Mouse (Mus musculus): ENCODE measurements around the gene Tmem169. TPM values are rescaled to one million over a fixed set of nuclear protein-coding genes. Genes with fewer than 3 reads are reported as not detected.

Gene Tmem169
- polyA plus RNA-seq, 1 experiment, result 0.89 TPM

- H3K4me3 ChIP-seq (ENCODE audit: control insufficient read depth, insufficient read depth, low read length), result no peak overlapping the region
- 78% methylated on average over 4 of the region's 4 CpGs for WGBS
- H3K27me3 ChIP-seq (ENCODE audit: control insufficient read depth, insufficient read depth, low read length), result no peaks in the 10 kb centered on the region
- DNase-seq, result no peak
- no peak overlapping the region for H3K27ac ChIP-seq (ENCODE audit: control insufficient read depth, insufficient read depth, low read length)
- TF ChIP-seq POLR2A (IDR thresholded peaks at IDR 0.05; ENCODE audit: control insufficient read depth, extremely low read depth, insufficient read depth, low read length, poor library complexity) (no peak), CTCF (IDR thresholded peaks at IDR 0.05; ENCODE audit: borderline replicate concordance, control insufficient read depth, extremely low read depth, insufficient read depth, low read length, poor library complexity) (no peak)
- no peaks in the 10 kb centered on the region for H3K36me3 ChIP-seq (ENCODE audit: control insufficient read depth, insufficient read depth, low read length)
- H3K4me1 ChIP-seq (replicated peaks; ENCODE audit: control insufficient read depth, insufficient read depth, low read length), result no peaks in the 10 kb centered on the region
These were observed 24.8 kb downstream of the Tmem169 start for GRCm38 (mm10) chr1:72308919-72309318.

DNA sequence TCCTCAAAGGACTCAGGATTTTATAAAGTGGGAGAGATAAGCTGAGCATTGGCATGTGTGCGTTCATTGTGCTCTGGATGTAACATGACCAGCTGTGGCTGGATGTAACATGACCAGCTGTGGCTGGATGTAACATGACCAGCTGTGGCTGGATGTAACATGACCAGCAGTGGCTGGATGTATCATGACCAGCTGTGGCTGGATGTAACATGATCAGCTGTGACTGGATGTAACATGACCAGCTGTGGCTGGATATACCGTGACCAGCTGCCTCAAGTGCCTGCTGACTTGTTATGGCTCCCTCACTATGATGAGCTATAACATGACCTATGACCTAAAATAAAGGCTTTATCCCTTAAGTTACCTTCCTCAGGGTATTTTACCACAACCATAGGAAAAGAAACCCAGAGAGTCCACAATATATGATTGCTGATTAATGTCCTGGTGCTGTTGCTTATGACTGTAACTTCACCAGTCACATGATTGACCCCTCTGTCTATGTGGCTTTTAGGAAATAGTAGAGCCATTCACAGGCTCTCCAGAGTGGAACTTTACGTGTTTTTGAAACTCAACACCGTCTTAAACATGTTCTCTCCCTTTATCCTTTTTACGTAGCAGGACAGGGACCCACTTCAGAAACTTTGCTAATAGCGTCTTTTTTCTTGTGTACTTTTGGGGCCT, 25.7 kb downstream of the Tmem169 start:
- 95% methylated on average over 6 of the region's 6 CpGs for WGBS
- no peak overlapping the region for H3K27ac ChIP-seq (ENCODE audit: control insufficient read depth, insufficient read depth, low read length)
- no peak overlapping the region for H3K4me3 ChIP-seq (ENCODE audit: control insufficient read depth, insufficient read depth, low read length)
- H3K36me3 ChIP-seq (ENCODE audit: control insufficient read depth, insufficient read depth, low read length), result no peaks in the 10 kb centered on the region
- no peak for DNase-seq
- H3K4me1 ChIP-seq (replicated peaks; ENCODE audit: control insufficient read depth, insufficient read depth, low read length), result no peaks in the 10 kb centered on the region
- TF ChIP-seq POLR2A (IDR thresholded peaks at IDR 0.05; ENCODE audit: control insufficient read depth, extremely low read depth, insufficient read depth, low read length, poor library complexity), result no peak
- no peak for TF ChIP-seq CTCF (IDR thresholded peaks at IDR 0.05; ENCODE audit: borderline replicate concordance, control insufficient read depth, extremely low read depth, insufficient read depth, low read length, poor library complexity)
- no peaks in the 10 kb centered on the region for H3K27me3 ChIP-seq (ENCODE audit: control insufficient read depth, insufficient read depth, low read length)

DNA sequence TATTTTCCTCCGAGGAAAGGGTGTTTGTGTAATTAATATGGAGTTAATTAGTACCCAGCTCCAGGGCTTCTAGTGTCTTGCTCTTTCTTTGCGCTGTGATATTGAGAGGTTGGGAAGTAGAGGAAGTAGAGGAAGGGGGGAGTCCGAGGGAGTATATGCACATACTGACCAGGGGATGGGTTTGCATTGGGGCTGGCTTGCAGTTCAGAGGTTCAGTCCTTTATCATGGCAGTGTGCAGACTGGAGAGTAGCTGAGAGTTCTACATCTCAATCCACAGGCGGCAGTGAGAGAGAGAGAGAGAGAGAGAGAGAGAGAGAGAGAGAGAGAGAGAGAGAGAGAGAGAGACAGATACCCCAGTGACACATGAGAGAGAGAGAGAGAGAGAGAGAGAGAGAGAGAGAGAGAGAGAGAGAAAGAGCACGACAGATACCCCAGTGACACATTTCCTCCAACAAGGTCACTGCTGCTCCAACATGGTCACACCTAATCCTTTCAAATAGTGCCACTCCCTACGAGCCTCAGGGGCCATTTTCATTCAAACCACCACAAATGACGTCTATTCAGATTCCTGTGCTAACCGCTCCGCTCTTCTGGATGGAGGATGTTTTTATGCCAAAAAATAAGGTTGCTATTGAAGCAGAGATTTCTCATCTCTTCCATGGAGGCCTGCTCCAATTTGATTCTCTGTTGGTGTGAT, 28.7 kb downstream of the Tmem169 start:
- H3K36me3 ChIP-seq (ENCODE audit: control insufficient read depth, insufficient read depth, low read length), result peaks cover 5% of the 10 kb centered on the region; the same call in 1 of the 2 replicates
- no peak for DNase-seq
- H3K4me1 ChIP-seq (replicated peaks; ENCODE audit: control insufficient read depth, insufficient read depth, low read length), result no peaks in the 10 kb centered on the region
- no peak overlapping the region for H3K4me3 ChIP-seq (ENCODE audit: control insufficient read depth, insufficient read depth, low read length)
- H3K27ac ChIP-seq (ENCODE audit: control insufficient read depth, insufficient read depth, low read length), result no peak overlapping the region
- H3K27me3 ChIP-seq (ENCODE audit: control insufficient read depth, insufficient read depth, low read length), result no peaks in the 10 kb centered on the region
- TF ChIP-seq POLR2A (IDR thresholded peaks at IDR 0.05; ENCODE audit: control insufficient read depth, extremely low read depth, insufficient read depth, low read length, poor library complexity) (no peak), CTCF (IDR thresholded peaks at IDR 0.05; ENCODE audit: borderline replicate concordance, control insufficient read depth, extremely low read depth, insufficient read depth, low read length, poor library complexity) (no peak)
- WGBS, result 96% methylated on average over 9 of the region's 9 CpGs

DNA sequence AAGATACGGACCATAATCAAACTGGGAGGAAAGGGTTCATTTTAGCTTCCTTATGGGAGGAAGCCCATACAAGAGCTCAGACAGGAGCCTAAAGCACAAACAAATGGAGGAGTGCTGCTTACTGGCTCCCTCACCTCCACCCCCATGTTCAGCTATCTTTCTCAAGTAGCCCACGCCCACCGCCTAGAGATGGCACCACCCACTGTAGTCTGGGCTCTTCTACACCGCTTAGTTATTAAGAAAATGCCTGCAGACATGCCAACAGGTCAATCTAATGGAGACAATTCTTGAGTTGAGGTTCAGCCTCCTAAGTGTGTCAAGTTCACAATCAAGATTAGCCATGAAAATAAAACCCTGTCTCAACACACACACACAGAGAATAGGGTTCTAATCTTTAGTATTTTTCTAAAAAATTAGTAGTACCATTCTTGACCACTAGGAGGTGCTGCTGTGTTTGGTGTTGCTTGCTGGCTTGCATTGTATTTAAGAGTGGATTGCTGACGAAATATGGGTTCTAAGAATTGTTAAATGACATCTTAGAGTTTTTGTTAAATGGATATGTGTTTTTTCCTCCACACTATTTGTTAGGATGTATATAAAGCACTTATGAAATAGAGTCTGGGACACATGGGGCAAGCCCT, 29.4 kb downstream of the Tmem169 start:
- Histone ChIP-seq H3K36me3 (ENCODE audit: control insufficient read depth, insufficient read depth, low read length) (peaks cover 6% of the 10 kb centered on the region; the same call in 1 of the 2 replicates), H3K4me3 (ENCODE audit: control insufficient read depth, insufficient read depth, low read length) (no peak overlapping the region), H3K4me1 (replicated peaks; ENCODE audit: control insufficient read depth, insufficient read depth, low read length) (no peaks in the 10 kb centered on the region), H3K27ac (ENCODE audit: control insufficient read depth, insufficient read depth, low read length) (no peak overlapping the region), H3K27me3 (ENCODE audit: control insufficient read depth, insufficient read depth, low read length) (no peaks in the 10 kb centered on the region)
- no peak for DNase-seq
- TF ChIP-seq POLR2A (IDR thresholded peaks at IDR 0.05; ENCODE audit: control insufficient read depth, extremely low read depth, insufficient read depth, low read length, poor library complexity) (no peak), CTCF (IDR thresholded peaks at IDR 0.05; ENCODE audit: borderline replicate concordance, control insufficient read depth, extremely low read depth, insufficient read depth, low read length, poor library complexity) (no peak)
- WGBS, result 88% methylated on average over 5 of the region's 5 CpGs

- peaks cover 15% of the 10 kb centered on the region for H3K36me3 ChIP-seq (ENCODE audit: control insufficient read depth, insufficient read depth, low read length)
- H3K27me3 ChIP-seq (ENCODE audit: control insufficient read depth, insufficient read depth, low read length), result no peaks in the 10 kb centered on the region
- no peak overlapping the region for H3K27ac ChIP-seq (ENCODE audit: control insufficient read depth, insufficient read depth, low read length)
- no peak for TF ChIP-seq POLR2A (IDR thresholded peaks at IDR 0.05; ENCODE audit: control insufficient read depth, extremely low read depth, insufficient read depth, low read length, poor library complexity)
- no peak for TF ChIP-seq CTCF (IDR thresholded peaks at IDR 0.05; ENCODE audit: borderline replicate concordance, control insufficient read depth, extremely low read depth, insufficient read depth, low read length, poor library complexity)
- no peak for DNase-seq
- 94% methylated on average over 4 of the region's 4 CpGs for WGBS
- H3K4me3 ChIP-seq (ENCODE audit: control insufficient read depth, insufficient read depth, low read length), result no peak overlapping the region
- H3K4me1 ChIP-seq (replicated peaks; ENCODE audit: control insufficient read depth, insufficient read depth, low read length), result no peaks in the 10 kb centered on the region
These were observed 31.3 kb downstream of the Tmem169 start for GRCm38 (mm10) chr1:72315447-72315846.

DNA sequence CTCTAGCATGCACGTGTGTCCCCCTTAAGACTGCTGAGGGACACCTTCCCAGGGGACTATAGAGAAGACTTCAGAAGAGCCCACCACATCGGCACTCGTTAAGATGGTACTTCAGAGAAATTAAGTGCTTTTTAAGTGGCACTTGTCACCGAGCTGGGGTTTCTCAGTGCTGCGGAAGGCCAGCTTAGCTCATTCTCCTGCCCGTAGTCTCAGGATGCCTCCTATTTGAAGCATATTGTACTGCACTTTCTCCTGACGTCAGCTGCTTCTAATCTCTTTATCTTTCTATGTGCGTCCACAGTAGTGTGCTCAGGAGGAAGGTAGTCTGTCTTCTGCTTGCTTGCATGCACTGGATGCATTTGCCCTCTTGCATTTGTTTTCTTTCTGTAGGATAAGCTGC, 32.2 kb downstream of the Tmem169 start:
- peaks cover 20% of the 10 kb centered on the region for H3K36me3 ChIP-seq (ENCODE audit: control insufficient read depth, insufficient read depth, low read length)
- no peaks in the 10 kb centered on the region for H3K27me3 ChIP-seq (ENCODE audit: control insufficient read depth, insufficient read depth, low read length)
- WGBS, result 94% methylated on average over 8 of the region's 8 CpGs
- TF ChIP-seq POLR2A (IDR thresholded peaks at IDR 0.05; ENCODE audit: control insufficient read depth, extremely low read depth, insufficient read depth, low read length, poor library complexity), result no peak
- TF ChIP-seq CTCF (IDR thresholded peaks at IDR 0.05; ENCODE audit: borderline replicate concordance, control insufficient read depth, extremely low read depth, insufficient read depth, low read length, poor library complexity), result no peak
- DNase-seq, result no peak
- no peak overlapping the region for H3K4me3 ChIP-seq (ENCODE audit: control insufficient read depth, insufficient read depth, low read length)
- no peak overlapping the region for H3K27ac ChIP-seq (ENCODE audit: control insufficient read depth, insufficient read depth, low read length)
- no peaks in the 10 kb centered on the region for H3K4me1 ChIP-seq (replicated peaks; ENCODE audit: control insufficient read depth, insufficient read depth, low read length)
